Mouse (Mus musculus) thymus, adult 2 months (tissue): ENCODE results near the gene Wrnip1. TPM values are rescaled to one million over a fixed set of nuclear protein-coding genes. Genes with fewer than 3 reads are reported as not detected.

Experiments used
- DNase-seq: peaks from one replicate; pipeline ENCODE4 v3.0.0; 2021
- H3K27ac ChIP-seq: fragments of 200-500 bp; 2 replicates; pipeline ENCODE4 v1.5.1; 2012; ENCODE audit warnings: low read length, control low read depth; ENCODE audit not compliant: control insufficient read depth, insufficient read depth
- H3K27me3 ChIP-seq: fragments of 200-500 bp; 2 replicates; pipeline ENCODE4 v1.6.1; 2012; ENCODE audit warnings: mild to moderate bottlenecking, low read length, moderate library complexity, mixed read lengths; ENCODE audit not compliant: control insufficient read depth, insufficient read depth
- H3K36me3 ChIP-seq: fragments of 200-500 bp; 2 replicates; pipeline ENCODE4 v1.6.1; 2012; ENCODE audit warnings: mild to moderate bottlenecking, low read length, moderate library complexity; ENCODE audit not compliant: control insufficient read depth, insufficient read depth
- H3K4me1 ChIP-seq: fragments of 200-500 bp; replicated peaks from 2 replicates; pipeline ENCODE4 v1.6.1; 2012; ENCODE audit warnings: low read length; ENCODE audit not compliant: control insufficient read depth, insufficient read depth
- H3K4me3 ChIP-seq: fragments of 200-500 bp; 2 replicates; pipeline ENCODE4 v1.5.1; 2012; ENCODE audit warnings: mild to moderate bottlenecking, low read length, control low read depth, moderate library complexity; ENCODE audit not compliant: control insufficient read depth, insufficient read depth
- CTCF ChIP-seq: fragments of 200-500 bp; IDR thresholded peaks from 2 replicates; pipeline ENCODE4 v1.5.1; 2012; ENCODE audit warnings: mild to moderate bottlenecking, control low read depth, low read length, moderate library complexity, borderline replicate concordance; ENCODE audit not compliant: control insufficient read depth, poor library complexity, insufficient read depth; ENCODE audit errors: extremely low read depth
- POLR2A ChIP-seq: fragments of 200-500 bp; IDR thresholded peaks from 2 replicates; pipeline ENCODE4 v1.6.1; 2012; ENCODE audit warnings: mild to moderate bottlenecking, low read length, control low read depth, moderate library complexity; ENCODE audit not compliant: control insufficient read depth, poor library complexity, insufficient read depth; ENCODE audit errors: extremely low read depth
- WGBS: fragments of 180-500 bp; shearing (Covaris S2); methylation state at CpG from one replicate; pipeline ENCODE4 v1.1.7; 2018; 5-methylcytosine and 5-hydroxymethylcytosine counted together
- polyA plus RNA-seq: library from polyadenylated mRNA; depleted of rRNA; stranded (reverse); fragments of >200 nt; gene quantifications from 2 replicates; pipeline ENCODE4 v1.2.3, GENCODE M21; 2012; rRNA removed

Gene Wrnip1
- polyA plus RNA-seq, 1 experiment: 61.7 TPM

GRCm38 (mm10) chr13:32868843-32869242, 67.0 kb downstream of the Wrnip1 start:
- 92% methylated on average over 5 of the region's 5 CpGs for WGBS

More at GRCm38 (mm10) chr13:32868843-32869242, 67.0 kb downstream of the Wrnip1 start:
- Histone ChIP-seq H3K4me3 (no peak overlapping the region), H3K27ac (no peak overlapping the region), H3K27me3 (no peaks in the 10 kb centered on the region), H3K36me3 (no peaks in the 10 kb centered on the region), H3K4me1 (no peaks in the 10 kb centered on the region)
- no peak for DNase-seq
- no peak for TF ChIP-seq POLR2A
- no peak for TF ChIP-seq CTCF

Other genes with a start within 250 kb of the Wrnip1 start
- gene Mylk4, start 18.1 kb upstream of the Wrnip1 start, polyA plus RNA-seq: 0.68 and 2.2 TPM in 2 replicates
- gene D930007J09Rik, start 811 bp downstream of the Wrnip1 start, polyA plus RNA-seq: not detected in 2 replicates
- gene Serpinb1a, start 49.1 kb downstream of the Wrnip1 start, polyA plus RNA-seq: 11.6 and 14.0 TPM in 2 replicates
- not detected in 2 replicates for gene Serpinb1c, start 96.2 kb downstream of the Wrnip1 start, polyA plus RNA-seq
- gene Serpinb6b, start 163.2 kb downstream of the Wrnip1 start, polyA plus RNA-seq: 11.9 and 15.9 TPM in 2 replicates
- gene Serpinb9, start 201.2 kb downstream of the Wrnip1 start, polyA plus RNA-seq: 8.6 and 11.4 TPM in 2 replicates
- 0.32 and 0.34 TPM in 2 replicates for gene Serpinb9b, start 225.4 kb downstream of the Wrnip1 start, polyA plus RNA-seq